Mouse (Mus musculus) midbrain, embryonic 13.5 days (tissue): ENCODE data around the gene Coro2a. TPM values are rescaled to one million over a fixed set of nuclear protein-coding genes. Genes with fewer than 3 reads are reported as not detected.
"Not testable (repeated sequence)": the region's sequence is repeated elsewhere in the genome, so short reads cannot be mapped to it uniquely, and the experiment has no call there.

ENCODE experiments used
- ATAC-seq: fragments of 200-750 bp; cut with Nextera tagmentation; 2 replicates; pipeline ENCODE4 v1.8.0; 2017; ENCODE audit warnings: mild to moderate bottlenecking, moderate TSS enrichment, moderate library complexity
- H3K27ac ChIP-seq: fragments of 300-500 bp; sonication (generic); 2 replicates; pipeline ENCODE4 v1.5.1; 2015; ENCODE audit warnings: inconsistent platforms, mild to moderate bottlenecking, moderate library complexity
- H3K27me3 ChIP-seq: fragments of 300-500 bp; sonication (generic); 2 replicates; pipeline ENCODE4 v1.6.1; 2015; ENCODE audit warnings: mild to moderate bottlenecking, inconsistent platforms
- H3K36me3 ChIP-seq: fragments of 300-500 bp; sonication (generic); 2 replicates; pipeline ENCODE4 v1.6.1; 2015; ENCODE audit warnings: mild to moderate bottlenecking, inconsistent platforms
- H3K4me1 ChIP-seq: fragments of 300-500 bp; sonication (generic); replicated peaks from 2 replicates; pipeline ENCODE4 v1.6.1; 2015; ENCODE audit warnings: inconsistent platforms
- H3K4me2 ChIP-seq: fragments of 300-500 bp; sonication (generic); replicated peaks from 2 replicates; pipeline ENCODE4 v1.6.1; 2015; ENCODE audit warnings: moderate library complexity, mild to moderate bottlenecking, inconsistent platforms
- H3K4me3 ChIP-seq: fragments of 300-500 bp; sonication (generic); replicated peaks from 2 replicates; pipeline ENCODE4 v1.5.1; 2015; ENCODE audit warnings: mild to moderate bottlenecking, inconsistent platforms
- H3K9ac ChIP-seq: fragments of 300-500 bp; sonication (generic); replicated peaks from 2 replicates; pipeline ENCODE4 v1.6.1; 2015; ENCODE audit warnings: mild to moderate bottlenecking, inconsistent platforms
- H3K9me3 ChIP-seq: fragments of 300-500 bp; sonication (generic); 2 replicates; pipeline ENCODE4 v1.6.1; 2016; ENCODE audit warnings: mild to moderate bottlenecking, inconsistent platforms
- WGBS: fragments of 180-500 bp; shearing (Covaris S2); methylation state at CpG from one replicate; pipeline ENCODE4 v1.1.7; 2015; 5-methylcytosine and 5-hydroxymethylcytosine counted together
- polyA plus RNA-seq: library from polyadenylated mRNA; unstranded; fragments of >200 nt; fragmentation: Nextera tagmentation; extraction: Ambion mirVana; gene quantifications from 2 replicates; pipeline ENCODE4 v1.2.1, GENCODE M21; 2015

The Coro2a gene
- polyA plus RNA-seq, 1 experiment from 2014 or later: 2.5 TPM

GRCm38 (mm10) chr4:46580799-46581243, 21.2 kb downstream of the Coro2a start:
- 94% methylated on average over 15 of the region's 15 CpGs for whole genome bisulfite sequencing
- H3K27me3 ChIP-seq, H3K27ac ChIP-seq, ATAC-seq, H3K4me3 ChIP-seq, H3K36me3 ChIP-seq, H3K9ac ChIP-seq, H3K4me1 ChIP-seq, H3K4me2 ChIP-seq, H3K9me3 ChIP-seq: not testable (repeated sequence)

GRCm38 (mm10) chr4:46578796-46579346, 23.1 kb downstream of the Coro2a start:
- H3K9ac ChIP-seq, H3K4me3 ChIP-seq, H3K4me1 ChIP-seq, H3K9me3 ChIP-seq, H3K4me2 ChIP-seq, ATAC-seq, H3K27ac ChIP-seq, H3K27me3 ChIP-seq, H3K36me3 ChIP-seq: not testable (repeated sequence)
- 92% methylated on average over 8 of the region's 8 CpGs for WGBS

- Histone ChIP-seq H3K27me3 (no peaks in the 10 kb centered on the region), H3K9me3 (peaks cover 5% of the 10 kb centered on the region; the same call in 1 of the 2 replicates), H3K27ac (no peak overlapping the region), H3K36me3 (no peaks in the 10 kb centered on the region; the same call in 1 of the 2 replicates), H3K4me2 (no peak overlapping the region), H3K4me3 (no peak overlapping the region), H3K4me1 (no peaks in the 10 kb centered on the region), H3K9ac (no peak overlapping the region)
- ATAC-seq: no peak
- 67% methylated on average over 1 of the region's 1 CpGs for WGBS
Measured at GRCm38 (mm10) chr4:46578228-46578627, 23.8 kb downstream of the Coro2a start.

- H3K36me3 ChIP-seq, H3K4me2 ChIP-seq, H3K27me3 ChIP-seq, H3K4me3 ChIP-seq, H3K27ac ChIP-seq, H3K9me3 ChIP-seq, H3K9ac ChIP-seq, H3K4me1 ChIP-seq, ATAC-seq: not testable (repeated sequence)
- 91% methylated on average over 6 of the region's 10 CpGs for WGBS
Measured at GRCm38 (mm10) chr4:46575509-46576284, 26.3 kb downstream of the Coro2a start.

- WGBS: 88% methylated on average over 11 of the region's 12 CpGs
- H3K4me2 ChIP-seq: no peak overlapping the region
- H3K4me1 ChIP-seq: peaks cover 3% of the 10 kb centered on the region
- H3K27ac ChIP-seq: no peak overlapping the region
- no peaks in the 10 kb centered on the region for H3K27me3 ChIP-seq
- H3K9me3 ChIP-seq: peaks cover 5% of the 10 kb centered on the region; the same call in 1 of the 2 replicates
- H3K4me3 ChIP-seq: no peak overlapping the region
- H3K9ac ChIP-seq: no peak overlapping the region
- H3K36me3 ChIP-seq: no peaks in the 10 kb centered on the region; the same call in 1 of the 2 replicates
- ATAC-seq: no peak
Measured at GRCm38 (mm10) chr4:46574841-46575240, 27.2 kb downstream of the Coro2a start.

- WGBS: 63% methylated on average over 9 of the region's 9 CpGs
- no peak for ATAC-seq
Measured at GRCm38 (mm10) chr4:46574024-46574753, 27.8 kb downstream of the Coro2a start.

GRCm38 (mm10) chr4:46572616-46573015, 29.4 kb downstream of the Coro2a start:
- Histone ChIP-seq H3K27ac (no peak overlapping the region), H3K4me1 (peaks cover 9% of the 10 kb centered on the region), H3K36me3 (no peaks in the 10 kb centered on the region; the same call in 1 of the 2 replicates), H3K4me3 (no peak overlapping the region), H3K4me2 (no peak overlapping the region), H3K9me3 (no peaks in the 10 kb centered on the region), H3K9ac (no peak overlapping the region), H3K27me3 (no peaks in the 10 kb centered on the region)
- ATAC-seq: no peak
- 92% methylated on average over 4 of the region's 4 CpGs for WGBS

More at GRCm38 (mm10) chr4:46574024-46574753, 27.8 kb downstream of the Coro2a start:
- peaks cover 5% of the 10 kb centered on the region; the same call in 1 of the 2 replicates for H3K9me3 ChIP-seq
- no peak overlapping the region for H3K9ac ChIP-seq
- no peaks in the 10 kb centered on the region for H3K27me3 ChIP-seq
- H3K27ac ChIP-seq: no peak overlapping the region
- H3K4me2 ChIP-seq: no peak overlapping the region
- no peak overlapping the region for H3K4me3 ChIP-seq
- H3K4me1 ChIP-seq: peaks cover 9% of the 10 kb centered on the region
- no peaks in the 10 kb centered on the region; the same call in 1 of the 2 replicates for H3K36me3 ChIP-seq

GRCm38 (mm10) chr4:46571744-46572143, 30.3 kb downstream of the Coro2a start:
- Histone ChIP-seq H3K27ac (no peak overlapping the region), H3K4me3 (no peak overlapping the region), H3K4me1 (peaks cover 9% of the 10 kb centered on the region), H3K36me3 (no peaks in the 10 kb centered on the region; the same call in 1 of the 2 replicates), H3K9me3 (no peaks in the 10 kb centered on the region), H3K4me2 (no peak overlapping the region), H3K27me3 (no peaks in the 10 kb centered on the region), H3K9ac (no peak overlapping the region)
- WGBS: 90% methylated on average over 9 of the region's 9 CpGs
- ATAC-seq: no peak

- 16% methylated on average over 5 of the region's 5 CpGs for WGBS
- H3K27ac ChIP-seq: no peak overlapping the region
- ATAC-seq: peak; percentile 60; the same call in 1 of the 2 replicates
Measured at GRCm38 (mm10) chr4:46569671-46570070, 32.3 kb downstream of the Coro2a start.

GRCm38 (mm10) chr4:46568169-46568568, 33.8 kb downstream of the Coro2a start:
- H3K27me3 ChIP-seq: no peaks in the 10 kb centered on the region
- H3K4me2 ChIP-seq: no peak overlapping the region
- no peak overlapping the region for H3K27ac ChIP-seq
- H3K9ac ChIP-seq: no peak overlapping the region
- no peaks in the 10 kb centered on the region for H3K9me3 ChIP-seq
- peaks cover 9% of the 10 kb centered on the region for H3K4me1 ChIP-seq
- no peak overlapping the region for H3K4me3 ChIP-seq
- WGBS: 90% methylated on average over 8 of the region's 8 CpGs
- no peak for ATAC-seq
- no peaks in the 10 kb centered on the region for H3K36me3 ChIP-seq

More at GRCm38 (mm10) chr4:46569671-46570070, 32.3 kb downstream of the Coro2a start:
- peaks cover 9% of the 10 kb centered on the region for H3K4me1 ChIP-seq
- H3K27me3 ChIP-seq: no peaks in the 10 kb centered on the region
- H3K36me3 ChIP-seq: no peaks in the 10 kb centered on the region; the same call in 1 of the 2 replicates
- H3K9me3 ChIP-seq: no peaks in the 10 kb centered on the region
- no peak overlapping the region for H3K4me2 ChIP-seq
- no peak overlapping the region for H3K9ac ChIP-seq
- H3K4me3 ChIP-seq: no peak overlapping the region

- H3K9ac ChIP-seq: no peak overlapping the region
- H3K27ac ChIP-seq: no peak overlapping the region
- ATAC-seq: no peak
- WGBS: 72% methylated on average over 8 of the region's 8 CpGs
- no peak overlapping the region for H3K4me2 ChIP-seq
- H3K4me1 ChIP-seq: peaks cover 9% of the 10 kb centered on the region
- H3K4me3 ChIP-seq: no peak overlapping the region
- H3K27me3 ChIP-seq: no peaks in the 10 kb centered on the region
- no peaks in the 10 kb centered on the region for H3K36me3 ChIP-seq
- H3K9me3 ChIP-seq: no peaks in the 10 kb centered on the region
Measured at GRCm38 (mm10) chr4:46566931-46567671, 34.9 kb downstream of the Coro2a start.
